Mouse (Mus musculus) ovary, adult 18-20 months (tissue): ENCODE measurements around the gene Wbp2nl.
"Not testable (repeated sequence)": the region's sequence is repeated elsewhere in the genome, so short reads cannot be mapped to it uniquely, and the experiment has no call there.

ENCODE experiments used
- DNase-seq: peaks from one replicate; pipeline ENCODE4 v3.0.0; 2022; ENCODE audit warnings: low spot score, mixed read lengths

Gene Wbp2nl

GRCm38 (mm10) chr15:82348258-82348998 is 49.7 kb downstream of the Wbp2nl start:
- DNase-seq: no peak

DNA sequence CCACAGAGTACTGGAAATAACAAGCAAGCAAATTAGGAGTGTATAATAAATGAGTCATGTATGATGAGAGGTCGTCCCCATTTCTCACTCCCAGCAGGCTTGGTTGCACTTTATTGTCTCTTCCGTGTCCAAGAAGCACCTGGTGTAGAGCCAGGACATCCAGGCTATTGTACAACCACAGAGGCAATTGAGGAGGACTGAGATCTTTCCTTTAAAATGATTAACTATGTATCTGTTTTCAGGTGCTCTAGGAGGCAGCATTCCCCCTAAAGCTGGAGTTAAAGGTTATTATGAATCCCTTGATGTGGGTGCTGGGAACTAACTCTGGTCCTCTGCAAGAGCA is 50.2 kb downstream of the Wbp2nl start:
- no peak for DNase-seq

- no peak for DNase-seq
Measured at GRCm38 (mm10) chr15:82350349-82350748, 51.6 kb downstream of the Wbp2nl start.

- DNase-seq: no peak
Measured at GRCm38 (mm10) chr15:82351480-82351879, 52.7 kb downstream of the Wbp2nl start.

- no peak for DNase-seq
Measured at GRCm38 (mm10) chr15:82353078-82353744, 54.5 kb downstream of the Wbp2nl start.

DNA sequence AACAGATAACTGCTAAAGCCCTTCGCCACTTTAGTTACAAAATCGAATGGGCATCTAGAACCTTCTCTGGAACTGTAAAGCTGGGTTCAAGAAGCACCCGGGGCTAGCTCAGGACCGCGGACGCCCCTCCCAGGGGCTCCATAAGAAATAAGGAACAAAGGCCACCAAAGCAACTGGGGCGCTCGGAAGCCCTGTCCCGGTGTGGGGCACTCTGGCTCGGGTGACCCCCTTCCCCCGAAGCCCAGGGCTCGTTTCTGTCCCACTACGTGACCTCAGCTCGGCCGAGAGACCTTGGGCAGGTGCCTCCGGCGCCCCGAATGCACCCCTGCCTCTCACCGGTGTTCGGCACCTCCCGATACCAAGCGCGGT is 55.0 kb downstream of the Wbp2nl start:
- no peak for DNase-seq

DNA sequence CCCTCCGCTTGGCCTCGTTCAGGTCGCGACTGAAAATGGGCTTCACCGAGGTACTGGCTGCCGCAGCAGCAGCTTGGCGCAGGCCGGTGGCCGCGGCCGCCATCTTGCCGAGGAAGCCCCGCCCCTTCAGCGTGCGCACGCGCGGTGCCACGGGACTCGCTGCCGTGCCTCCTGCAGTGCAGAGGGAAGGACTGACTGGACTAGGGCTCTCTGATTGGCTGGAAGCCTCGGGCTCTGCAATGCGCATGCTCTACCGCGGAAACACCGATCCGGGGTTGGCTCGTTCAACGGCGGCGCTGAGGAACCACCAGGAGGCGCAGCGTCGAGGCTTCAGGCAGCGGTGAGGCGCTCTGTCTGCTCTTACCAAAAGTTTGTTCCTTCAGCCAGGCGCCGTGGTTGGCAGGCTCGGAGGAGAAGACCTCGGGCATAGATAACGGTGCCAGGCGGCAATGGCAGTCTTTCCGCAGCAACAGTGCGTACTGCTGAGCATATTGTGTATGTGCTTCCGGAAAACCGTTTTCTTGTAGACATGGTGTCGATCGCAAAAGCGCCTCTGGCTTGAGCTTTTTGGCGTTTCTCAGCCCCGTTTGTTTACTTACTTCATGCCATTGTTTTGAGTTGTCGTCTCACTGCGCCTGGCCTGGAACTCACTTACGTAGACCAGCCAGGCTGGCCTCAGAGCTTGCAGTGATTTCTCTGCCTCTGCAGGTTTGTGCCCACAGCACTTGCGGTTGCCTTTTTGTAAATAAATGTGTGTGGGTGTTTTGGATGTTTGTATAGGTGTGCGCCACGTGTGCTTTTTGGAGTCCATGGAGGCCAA is 55.6 kb downstream of the Wbp2nl start, which contains the start of gene Ndufa6:
Gene Ndufa6 (minus strand): TSS at position 197 of the 820 bp plus-strand sequence.
- peak; percentile 98 for DNase-seq

DNA sequence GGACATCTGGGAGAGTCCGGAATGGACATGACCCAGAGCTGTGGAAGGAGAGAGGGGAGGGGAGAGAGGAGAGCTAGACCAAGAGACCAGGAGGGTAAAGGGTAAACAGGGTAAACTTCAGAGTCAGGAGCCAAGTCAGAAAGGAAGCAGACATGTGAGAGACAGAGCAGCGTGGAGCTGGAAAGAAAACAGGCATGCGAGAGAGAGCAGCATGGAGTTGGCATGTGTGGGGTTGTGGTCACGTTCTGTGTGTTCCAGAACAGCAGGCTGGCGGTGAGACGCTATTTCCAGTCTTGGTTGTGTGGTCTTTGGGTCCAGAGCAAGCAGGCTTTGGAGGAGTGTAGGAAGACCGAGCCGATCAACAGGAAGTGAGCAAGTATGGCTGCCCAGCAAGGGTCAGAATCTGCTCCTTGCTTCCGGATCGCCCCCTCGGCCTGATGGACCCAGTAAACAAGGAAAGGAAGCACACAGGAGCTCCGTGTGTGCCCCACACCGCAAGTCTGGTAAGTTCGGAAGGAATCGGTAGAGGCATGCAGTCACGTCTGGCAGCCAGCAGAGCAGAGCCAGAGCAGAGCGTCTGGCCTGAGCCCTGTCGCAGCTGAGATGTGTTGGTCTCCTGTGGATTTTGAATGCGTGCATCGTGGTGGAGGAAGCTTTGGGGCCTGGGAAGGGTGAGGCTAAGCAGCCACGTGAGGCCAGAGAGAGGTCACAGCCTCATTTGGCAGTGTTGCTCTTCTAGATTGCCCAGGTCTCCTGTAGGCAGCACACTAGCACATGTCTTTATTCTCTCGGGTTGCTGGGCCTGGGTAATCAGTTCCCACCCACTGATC is 59.9 kb downstream of the Wbp2nl start:
- DNase-seq: no peak

DNA sequence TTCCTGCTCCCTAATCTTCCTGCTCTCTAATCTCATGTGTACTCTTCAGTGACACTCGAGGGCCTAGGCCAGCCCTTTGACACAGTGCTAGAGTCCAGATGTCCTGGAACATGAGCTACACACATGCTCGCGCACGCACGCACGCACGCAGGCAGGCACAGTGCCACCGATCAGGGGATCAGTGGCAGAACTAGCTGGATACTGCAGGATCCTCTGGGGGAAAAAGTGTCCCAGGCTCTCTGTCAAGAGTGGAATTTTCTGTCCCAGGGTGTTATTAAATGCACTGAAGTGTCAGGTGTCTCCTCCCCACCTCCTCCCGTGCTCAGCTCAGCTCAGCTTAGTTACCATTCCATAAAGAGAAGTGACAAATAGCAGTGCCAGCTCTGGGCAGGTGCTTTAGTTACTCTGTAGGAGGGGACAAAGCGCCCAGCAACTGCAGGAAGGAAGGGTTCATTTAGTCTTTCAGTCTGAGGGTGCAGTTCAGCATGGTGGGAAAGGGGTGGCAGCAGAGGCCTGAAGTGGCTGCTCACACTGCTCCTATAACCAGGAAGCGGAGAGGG is 62.8 kb downstream of the Wbp2nl start:
- DNase-seq: peak; percentile 22

DNA sequence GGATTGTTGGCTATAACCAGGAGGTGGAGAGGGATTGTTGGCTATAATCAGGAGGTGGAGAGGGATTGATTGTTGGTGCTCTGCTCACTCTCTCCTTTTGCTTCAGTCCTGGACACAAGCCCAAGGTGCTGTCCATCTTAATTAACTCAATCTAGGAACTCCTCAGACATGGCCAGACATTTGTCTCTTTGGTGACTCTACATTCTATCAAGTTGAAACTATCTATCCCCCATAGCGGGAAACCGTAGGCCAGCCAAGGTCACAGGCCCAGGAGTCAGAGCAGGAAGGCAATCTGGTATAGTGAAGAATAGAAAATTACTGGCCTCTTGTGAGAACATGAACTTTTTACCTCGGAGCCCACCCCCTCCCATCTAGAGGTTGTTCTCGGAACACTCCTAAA is 63.5 kb downstream of the Wbp2nl start:
- no peak for DNase-seq

DNA sequence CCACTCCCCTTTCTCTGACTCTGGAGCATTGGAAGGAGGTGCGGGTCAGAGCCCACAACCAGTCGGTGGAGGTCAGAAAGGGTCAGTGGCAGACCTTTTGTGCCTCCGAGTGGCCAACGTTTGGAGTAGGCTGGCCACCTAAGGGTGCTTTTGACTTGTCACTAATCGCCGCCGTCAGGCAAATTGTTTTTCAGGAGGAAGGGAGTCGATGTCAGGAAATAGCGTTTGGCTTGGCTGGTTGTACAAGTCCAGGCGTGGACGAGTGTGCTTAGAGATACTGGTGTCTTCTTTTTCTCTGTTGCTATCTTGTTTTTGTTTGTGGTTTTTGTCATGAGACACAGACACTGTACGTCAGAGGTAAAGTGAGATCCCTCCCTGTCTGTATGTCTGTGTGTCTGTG is 65.0 kb downstream of the Wbp2nl start:
- DNase-seq: not testable (repeated sequence)
